Mouse (Mus musculus) frontal cortex, adult (tissue): ENCODE measurements around the gene Krtap4-2.

ENCODE experiments used
- ATAC-seq: cut with Nextera tagmentation; 2 replicates; pipeline ENCODE4 v1.9.2; 2017; ENCODE audit warnings: mild to moderate bottlenecking, moderate library complexity, mixed read lengths; ENCODE audit not compliant: low TSS enrichment

Gene Krtap4-2

DNA sequence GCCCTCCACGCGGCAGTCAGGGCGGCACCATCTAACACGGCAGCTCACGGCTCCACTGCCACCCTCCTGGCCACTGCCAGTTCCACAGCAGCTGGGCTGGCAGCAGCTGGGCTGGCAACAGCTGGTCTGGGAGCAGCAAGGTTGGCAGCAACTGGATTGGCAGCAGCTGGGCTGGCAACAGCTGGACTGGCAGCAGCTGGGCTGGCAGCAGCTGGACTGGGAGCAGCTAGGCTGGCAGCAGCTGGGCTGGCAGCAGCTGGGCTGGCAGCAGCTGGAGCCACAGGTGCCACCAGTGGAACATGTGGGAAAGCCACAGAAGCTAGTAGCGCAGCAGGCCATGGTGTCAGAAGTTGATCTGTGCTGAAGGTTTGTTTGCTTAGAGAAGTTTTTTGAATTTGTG is 43.9 kb downstream of the Krtap4-2 start, which contains the start of gene Krtap1-3:
Gene Krtap1-3, minus strand, starts transcription at position 359 of the 400 bp plus-strand sequence.
- no peak for ATAC-seq

- ATAC-seq: no peak
Measured at GRCm38 (mm10) chr11:99585096-99585495, 49.8 kb downstream of the Krtap4-2 start.
